Mouse (Mus musculus) common myeloid progenitor, adult 5-6 weeks (primary cell): ENCODE data around the gene Syf2. TPM values are rescaled to one million over a fixed set of nuclear protein-coding genes. Genes with fewer than 3 reads are reported as not detected.
A peak's percentile ranks its signal among the peaks of the same experiment; 100 is the strongest.

ENCODE experiments used
- ATAC-seq: replicated peaks from 2 replicates; pipeline ENCODE4 v1.8.0; 2016; ENCODE audit warnings: low read depth, mild to moderate bottlenecking, moderate TSS enrichment, inconsistent platforms; ENCODE audit not compliant: poor library complexity, severe bottlenecking
- total RNA-seq: library from RNA; stranded (forward); fragments of 200-1000, 187-1606 nt; gene quantifications from 2 replicates; pipeline ENCODE4 v1.2.3, GENCODE M21; 2017

Gene Syf2
- total RNA-seq, 1 experiment from 2014 or later: 230 TPM

DNA sequence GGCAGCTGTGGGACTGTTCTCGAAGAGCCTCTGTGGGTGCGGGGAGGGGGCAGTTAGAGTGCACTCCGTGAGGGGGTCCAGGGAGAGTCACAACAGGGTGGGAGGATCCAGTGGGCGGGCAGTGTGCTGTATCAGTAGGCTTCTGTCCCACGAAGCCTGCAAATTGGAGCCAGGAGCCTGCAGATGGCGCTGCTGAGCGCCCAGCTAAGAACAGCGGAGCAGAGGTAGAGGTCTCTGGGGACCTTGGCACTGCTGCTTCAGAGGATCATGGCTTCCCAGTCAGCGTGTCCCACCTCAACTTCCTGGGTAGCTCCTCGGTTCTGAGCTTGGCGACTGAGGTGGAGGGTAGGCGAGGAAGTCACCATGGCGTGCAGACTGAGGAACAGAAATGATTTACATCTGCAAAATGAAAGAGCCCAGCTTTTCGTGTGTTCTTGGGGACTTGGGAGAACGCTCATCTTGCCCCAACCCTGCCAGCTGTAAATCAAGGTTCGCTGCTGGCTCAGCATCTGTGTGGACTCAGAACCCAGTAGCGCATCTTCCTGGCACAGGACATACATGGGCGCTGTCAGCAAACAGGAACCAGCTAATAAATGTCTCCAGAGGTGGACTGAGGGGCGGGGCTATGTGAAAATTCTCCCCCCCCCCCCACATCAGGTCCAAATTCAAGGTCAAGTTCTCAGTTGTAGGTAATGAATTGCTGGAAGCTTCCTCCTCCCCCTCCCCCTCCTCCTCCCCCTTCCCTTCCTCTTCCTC lies 32.5 kb downstream of the Syf2 start:
- peak; percentile 89 for ATAC-seq

- ATAC-seq: peak; percentile 52; the same call in 1 of the 2 replicates
These were observed 37.3 kb downstream of the Syf2 start for GRCm38 (mm10) chr4:134967887-134968604.

DNA sequence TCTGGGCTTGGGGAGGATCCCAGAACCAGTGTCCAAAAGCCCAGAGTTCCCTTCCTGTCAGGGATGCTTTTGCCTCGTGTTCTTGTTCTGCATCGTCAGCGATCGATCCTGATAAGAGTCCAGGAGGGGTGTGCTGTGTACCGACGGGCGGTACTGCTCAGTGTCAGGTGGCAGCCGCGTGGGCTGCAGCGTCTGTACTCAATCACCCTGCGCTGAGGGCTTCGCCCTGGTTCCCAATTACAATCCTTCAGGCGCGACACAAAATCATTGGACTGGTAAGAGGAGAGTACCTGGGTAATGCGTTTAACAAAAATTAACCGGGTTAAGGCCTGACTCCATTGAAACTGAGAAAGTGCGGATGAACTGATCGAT lies 37.9 kb downstream of the Syf2 start:
- no peak for ATAC-seq

DNA sequence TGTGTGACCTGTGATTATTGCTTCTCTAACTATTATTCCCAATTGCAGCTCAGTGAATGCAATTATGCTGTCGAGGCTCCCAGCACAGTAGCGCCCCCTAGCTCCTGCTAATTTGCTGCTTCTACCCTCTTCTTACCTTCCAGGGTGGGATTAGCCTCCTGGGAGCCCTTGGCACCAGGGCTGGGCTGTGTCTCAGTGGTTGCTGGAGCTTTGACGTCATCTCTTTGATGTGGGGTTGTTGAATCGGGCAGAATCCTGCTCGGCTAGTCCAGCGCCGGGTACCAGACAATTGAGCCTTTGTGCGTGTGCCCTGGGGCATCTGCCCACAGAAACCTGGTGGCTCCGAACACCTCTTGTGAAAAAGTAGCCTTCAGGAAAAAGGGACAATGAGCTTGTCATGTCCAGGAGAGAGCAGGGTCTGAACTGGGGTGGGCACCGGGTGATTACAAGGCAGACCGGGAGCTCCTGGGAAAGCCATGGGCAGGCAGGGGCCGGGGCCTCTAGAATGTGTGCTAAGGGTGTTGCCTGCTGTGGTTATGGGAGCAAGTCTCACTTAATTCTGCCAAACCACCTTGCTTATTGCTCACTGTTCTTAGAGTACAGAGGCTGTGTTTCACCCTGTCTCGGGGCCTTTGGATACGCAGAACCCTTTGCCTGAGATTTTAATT lies 44.7 kb downstream of the Syf2 start:
- ATAC-seq: 0 out of 2 replicates have a peak, but pooled peaks have one; percentile 45

GRCm38 (mm10) chr4:134975929-134976308 lies 45.2 kb downstream of the Syf2 start:
- ATAC-seq: no peak

DNA sequence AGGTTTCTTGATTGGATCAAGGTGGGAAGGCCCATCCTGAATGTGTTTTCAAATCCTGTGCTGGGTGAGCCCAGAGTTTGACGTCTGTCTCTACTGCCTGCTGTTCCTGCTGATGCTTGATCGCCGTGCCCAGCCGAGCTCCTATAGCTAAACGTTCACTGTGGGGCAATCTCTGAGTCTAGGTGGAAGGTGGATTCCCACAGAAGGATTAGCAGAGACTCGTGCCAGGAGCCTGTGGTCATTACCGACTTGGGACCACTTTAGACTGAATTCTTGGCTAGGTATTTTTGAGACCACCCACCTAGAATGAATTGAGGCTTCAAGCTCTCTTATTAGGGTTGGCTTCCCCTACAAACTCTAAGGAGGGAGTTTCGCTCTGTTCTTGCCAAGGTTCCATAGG lies 48.2 kb downstream of the Syf2 start:
- no peak for ATAC-seq

DNA sequence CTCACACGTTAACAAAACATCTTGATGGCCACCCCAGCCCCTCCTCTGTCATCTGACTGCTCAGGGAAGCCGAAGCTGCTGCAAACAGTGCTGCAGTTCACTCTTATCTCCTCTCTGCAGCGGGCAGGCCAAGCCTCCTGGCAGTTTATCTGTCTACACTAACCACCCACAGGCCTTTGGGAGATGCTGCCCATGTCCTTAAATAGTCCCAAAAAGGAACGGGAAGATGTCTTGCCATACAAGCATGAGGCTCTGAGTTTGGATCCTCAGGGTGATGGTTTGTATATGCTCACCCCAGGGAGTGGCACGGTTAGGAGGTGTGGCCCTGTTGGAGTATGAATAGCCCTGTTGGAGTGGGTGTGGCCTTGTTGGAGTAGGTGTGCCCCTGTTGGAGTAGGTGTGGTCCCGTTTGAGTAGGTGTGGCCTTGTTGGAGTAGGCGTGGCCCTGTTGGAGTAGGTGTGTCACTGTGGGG lies 51.3 kb downstream of the Syf2 start:
- ATAC-seq: peak; percentile 94

GRCm38 (mm10) chr4:134983136-134983535 lies 52.4 kb downstream of the Syf2 start:
- no peak for ATAC-seq

GRCm38 (mm10) chr4:134984555-134984954 lies 53.9 kb downstream of the Syf2 start:
- no peak for ATAC-seq

DNA sequence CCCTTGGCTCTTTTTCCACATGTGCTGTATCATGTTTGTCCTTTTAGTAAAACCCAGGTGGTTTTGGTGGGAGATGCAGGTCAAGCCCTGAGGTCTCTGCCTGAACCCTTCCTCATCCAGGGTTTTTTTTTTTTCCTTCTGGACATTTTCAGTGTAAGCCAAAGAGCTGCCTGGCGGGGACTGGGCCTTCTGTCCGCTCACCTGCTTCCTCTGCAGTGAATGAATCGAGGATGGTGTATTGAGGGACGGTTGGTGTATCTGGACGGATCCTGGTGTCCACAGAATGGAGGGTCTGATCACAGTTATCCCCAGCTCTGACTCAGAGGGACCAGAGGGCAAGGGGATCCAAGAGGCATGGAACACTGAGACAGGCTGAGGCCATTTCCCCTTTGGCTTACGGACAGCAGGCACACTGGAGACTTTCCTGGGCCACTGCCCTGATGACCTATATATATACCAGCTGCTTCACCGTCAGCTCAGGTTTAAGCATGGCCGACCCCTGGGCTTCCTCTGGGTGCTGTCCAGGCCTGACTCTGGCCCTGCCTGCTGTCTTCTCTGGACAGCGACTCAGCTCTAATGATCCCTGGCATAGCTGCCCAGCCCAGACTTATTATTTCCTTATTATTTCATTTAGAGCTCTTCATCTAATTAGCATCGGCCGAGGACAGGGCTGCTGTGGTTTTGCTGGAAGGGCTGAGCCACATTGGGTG lies 55.1 kb downstream of the Syf2 start:
- ATAC-seq: no peak

DNA sequence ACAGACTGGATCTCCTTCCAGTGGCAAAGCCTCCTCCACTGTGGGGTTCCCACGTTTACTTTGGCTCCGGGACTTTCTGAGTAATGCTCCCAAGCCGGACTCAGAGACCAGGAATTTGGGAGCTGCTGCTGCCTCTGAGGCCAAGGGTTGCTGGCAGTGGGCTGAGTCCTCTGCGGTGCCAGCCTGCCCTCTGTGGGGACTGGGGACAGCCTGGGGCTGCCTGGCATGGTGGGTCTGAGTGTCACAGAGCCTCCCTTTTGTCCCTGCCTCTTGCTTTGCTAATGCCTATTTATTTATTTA lies 55.6 kb downstream of the Syf2 start:
- no peak for ATAC-seq

- ATAC-seq: no peak
These were observed 56.3 kb downstream of the Syf2 start for GRCm38 (mm10) chr4:134986963-134987362.

Other genes with a start within 250 kb of the Syf2 start
- gene Man1c1, start 226.6 kb upstream of the Syf2 start, total RNA-seq: 1.2 and 1.6 TPM in 2 replicates
- 8.7 and 9.6 TPM in 2 replicates for gene Ldlrap1, start 162.9 kb upstream of the Syf2 start, total RNA-seq
- 55.1 and 63.9 TPM in 2 replicates for gene Maco1, start 77.6 kb upstream of the Syf2 start, total RNA-seq
- gene Rhd, start 66.4 kb upstream of the Syf2 start, total RNA-seq: 52.9 and 59.6 TPM in 2 replicates
- 168 and 202 TPM in 2 replicates for gene Tmem50a, start 15.9 kb upstream of the Syf2 start, total RNA-seq
- 172 and 177 TPM in 2 replicates for gene Rsrp1, start 7.3 kb upstream of the Syf2 start, total RNA-seq
- gene Runx3, start 189.8 kb downstream of the Syf2 start, total RNA-seq: 8.9 and 20.1 TPM in 2 replicates